Mouse (Mus musculus) hindbrain, postnatal 0 days (tissue): ENCODE data around the gene Parp4. TPM values are rescaled to one million over a fixed set of nuclear protein-coding genes. Genes with fewer than 3 reads are reported as not detected.

Source experiments
- ATAC-seq: fragments of 200-750 bp; cut with Nextera tagmentation; 2 replicates; pipeline ENCODE4 v1.8.0; 2017; ENCODE audit warnings: mild to moderate bottlenecking, moderate TSS enrichment, moderate library complexity
- DNase-seq: peaks from one replicate; pipeline ENCODE4 v3.0.0-alpha.2; 2015; ENCODE audit warnings: low spot score
- H3K27ac ChIP-seq: fragments of 300-500 bp; sonication (generic); 2 replicates; pipeline ENCODE4 v1.5.1; 2014; ENCODE audit warnings: mild to moderate bottlenecking
- H3K27me3 ChIP-seq: fragments of 300-500 bp; sonication (generic); 2 replicates; pipeline ENCODE4 v1.6.1; 2014; ENCODE audit warnings: low read length, mixed read lengths; ENCODE audit not compliant: insufficient read depth
- H3K36me3 ChIP-seq: fragments of 300-500 bp; sonication (generic); 2 replicates; pipeline ENCODE4 v1.6.1; 2014; ENCODE audit warnings: low read length, mixed read lengths; ENCODE audit not compliant: insufficient read depth
- H3K4me1 ChIP-seq: fragments of 300-500 bp; sonication (generic); 2 replicates; pipeline ENCODE4 v1.6.1; 2014; ENCODE audit warnings: antibody characterized with exemption, low read length, mixed read lengths; ENCODE audit not compliant: insufficient read depth
- H3K4me2 ChIP-seq: fragments of 300-500 bp; sonication (generic); 2 replicates; pipeline ENCODE4 v1.6.1; 2014; ENCODE audit warnings: low read depth, mild to moderate bottlenecking, low read length, moderate library complexity, mixed read lengths
- H3K4me3 ChIP-seq: fragments of 300-500 bp; sonication (generic); 2 replicates; pipeline ENCODE4 v1.5.1; 2014; ENCODE audit warnings: low read length
- H3K9ac ChIP-seq: fragments of 300-500 bp; sonication (generic); replicated peaks from 2 replicates; pipeline ENCODE4 v1.6.1; 2014; ENCODE audit warnings: mild to moderate bottlenecking, low read length, moderate library complexity, mixed read lengths
- H3K9me3 ChIP-seq: fragments of 300-500 bp; sonication (generic); 2 replicates; pipeline ENCODE4 v1.6.1; 2016; ENCODE audit warnings: low read length, mixed read lengths
- CTCF ChIP-seq: IDR thresholded peaks from 2 replicates; pipeline ENCODE4 v1.5.1; 2016; ENCODE audit warnings: antibody characterized with exemption, control low read depth, low read depth
- WGBS: fragments of 180-500 bp; shearing (Covaris S2); extraction: QIAGEN DNeasy Blood & Tissue Kit; methylation state at CpG from one replicate; pipeline ENCODE4 v1.1.7; 2014; 5-methylcytosine and 5-hydroxymethylcytosine counted together
- polyA plus RNA-seq: library from polyadenylated mRNA; unstranded; fragments of >200 nt; fragmentation: Nextera tagmentation; extraction: Ambion mirVana; gene quantifications from 2 replicates; pipeline ENCODE4 v1.2.1, GENCODE M21; 2015
- total RNA-seq: library from RNA; depleted of rRNA; stranded (reverse); fragments of >200 nt; gene quantifications from 2 replicates; pipeline ENCODE4 v1.2.3, GENCODE M21; 2014

Gene Parp4
- total and polyA plus RNA-seq, 2 experiments from 2014 or later = 0.78 to 1.6 TPM

- no peaks in the 10 kb centered on the region for H3K27me3 ChIP-seq
- H3K9ac ChIP-seq = no peak overlapping the region
- no peaks in the 10 kb centered on the region for H3K9me3 ChIP-seq
- no peak for TF ChIP-seq CTCF
- H3K36me3 ChIP-seq = no peaks in the 10 kb centered on the region
- H3K27ac ChIP-seq = no peak overlapping the region
- ATAC-seq = no peak
- H3K4me2 ChIP-seq = no peak overlapping the region
- no peak for DNase-seq
- H3K4me3 ChIP-seq = no peak overlapping the region
- no peaks in the 10 kb centered on the region for H3K4me1 ChIP-seq
- WGBS = 87% methylated on average over 3 of the region's 3 CpGs
These were observed 52.9 kb downstream of the Parp4 start for GRCm38 (mm10) chr14:56628336-56628735.

- WGBS = 98% methylated on average over 2 of the region's 2 CpGs
- ATAC-seq (no peak), DNase-seq (no peak)
- TF ChIP-seq CTCF = no peak
- Histone ChIP-seq H3K36me3 (no peaks in the 10 kb centered on the region), H3K4me2 (no peak overlapping the region), H3K9me3 (no peaks in the 10 kb centered on the region), H3K27ac (no peak overlapping the region), H3K4me1 (no peaks in the 10 kb centered on the region), H3K4me3 (no peak overlapping the region), H3K9ac (no peak overlapping the region), H3K27me3 (no peaks in the 10 kb centered on the region)
These were observed 55.7 kb downstream of the Parp4 start for GRCm38 (mm10) chr14:56631109-56631508.

GRCm38 (mm10) chr14:56647206-56647605 is 71.8 kb downstream of the Parp4 start:
- no peak for ATAC-seq
- H3K4me3 ChIP-seq = no peak overlapping the region
- H3K4me2 ChIP-seq = no peak overlapping the region
- WGBS = 65% methylated on average over 7 of the region's 7 CpGs
- H3K27me3 ChIP-seq = no peaks in the 10 kb centered on the region
- no peak overlapping the region for H3K27ac ChIP-seq
- no peaks in the 10 kb centered on the region for H3K36me3 ChIP-seq
- no peaks in the 10 kb centered on the region for H3K4me1 ChIP-seq
- no peaks in the 10 kb centered on the region for H3K9me3 ChIP-seq
- DNase-seq = no peak
- no peak for TF ChIP-seq CTCF
- no peak overlapping the region for H3K9ac ChIP-seq

DNA sequence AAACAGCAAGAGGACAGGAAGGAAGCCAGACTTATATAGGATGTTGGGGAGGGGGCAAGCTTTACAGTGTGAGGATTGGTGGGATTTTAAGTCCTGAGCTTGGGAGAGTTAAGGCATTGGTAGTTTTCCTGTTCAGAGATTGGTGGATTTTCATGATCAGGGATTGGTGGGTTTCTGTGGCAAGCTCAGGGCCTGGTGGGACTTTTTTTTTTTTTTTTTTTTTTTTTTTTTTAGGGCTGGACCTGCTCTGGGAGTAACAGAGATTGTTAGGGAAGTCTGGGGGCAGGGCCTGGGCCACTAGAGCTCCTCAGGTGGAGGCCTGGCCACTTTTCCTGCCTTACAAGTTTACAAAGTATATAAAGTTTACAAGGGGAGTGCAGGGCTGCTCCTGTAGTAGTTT is 74.0 kb downstream of the Parp4 start:
- Histone ChIP-seq H3K27me3 (no peaks in the 10 kb centered on the region), H3K9ac (no peak overlapping the region), H3K4me3 (no peak overlapping the region), H3K9me3 (0 out of 2 replicates have a peak, but pooled peaks cover 5% of the 10 kb centered on the region), H3K36me3 (no peaks in the 10 kb centered on the region; the same call in 1 of the 2 replicates), H3K4me1 (no peaks in the 10 kb centered on the region), H3K4me2 (no peak overlapping the region), H3K27ac (no peak overlapping the region)
- ATAC-seq (no peak), DNase-seq (no peak)
- TF ChIP-seq CTCF = no peak

- Histone ChIP-seq H3K9ac (no peak overlapping the region), H3K4me2 (no peak overlapping the region), H3K9me3 (no peaks in the 10 kb centered on the region), H3K27me3 (no peaks in the 10 kb centered on the region), H3K36me3 (no peaks in the 10 kb centered on the region), H3K4me1 (peaks cover 11% of the 10 kb centered on the region; the same call in 1 of the 2 replicates), H3K27ac (no peak overlapping the region), H3K4me3 (no peak overlapping the region)
- 69% methylated on average over 5 of the region's 5 CpGs for WGBS
- DNase-seq (no peak), ATAC-seq (no peak)
- TF ChIP-seq CTCF = no peak
These were observed 90.2 kb downstream of the Parp4 start for GRCm38 (mm10) chr14:56665651-56666050.

DNA sequence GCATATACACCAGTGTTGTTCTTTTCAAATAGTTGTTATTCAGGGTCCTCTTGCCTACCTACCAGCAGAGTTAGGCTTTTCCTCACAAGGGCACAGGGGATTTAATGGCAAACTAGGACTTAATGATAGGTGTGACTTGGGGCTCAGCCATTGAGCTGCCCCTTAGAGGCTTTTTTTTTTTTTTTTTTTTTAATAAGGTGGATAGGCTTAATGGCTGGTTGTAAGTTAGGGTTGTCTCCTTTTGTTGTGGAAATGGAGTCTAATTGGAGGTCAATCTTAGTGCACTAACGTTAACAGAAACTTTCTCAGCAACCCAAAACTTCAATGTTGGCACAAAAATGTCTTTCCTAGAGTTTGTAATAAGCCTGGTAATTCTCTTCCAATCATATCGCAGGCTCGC is 91.5 kb downstream of the Parp4 start:
- Histone ChIP-seq H3K4me1 (peaks cover 11% of the 10 kb centered on the region; the same call in 1 of the 2 replicates), H3K27me3 (no peaks in the 10 kb centered on the region), H3K27ac (no peak overlapping the region; the same call in 1 of the 2 replicates), H3K9ac (no peak overlapping the region), H3K9me3 (no peaks in the 10 kb centered on the region), H3K4me2 (peak overlapping the region; percentile 70), H3K4me3 (no peak overlapping the region), H3K36me3 (no peaks in the 10 kb centered on the region)
- WGBS = 83% methylated on average over 3 of the region's 3 CpGs
- DNase-seq (no peak), ATAC-seq (no peak)
- no peak for TF ChIP-seq CTCF

GRCm38 (mm10) chr14:56667969-56668802 is 92.8 kb downstream of the Parp4 start, which contains the start of gene Mphosph8:
Gene Mphosph8, plus strand, starts transcription at chr14:56668248.
- Histone ChIP-seq H3K4me3 (peak within 1 kb of the TSS; percentile 96), H3K4me1 (peaks cover 11% of the 10 kb centered on the region; the same call in 1 of the 2 replicates), H3K27ac (peak within 1 kb of the TSS; percentile 90), H3K9ac (peak within 1 kb of the TSS; percentile 77), H3K9me3 (no peaks in the 10 kb centered on the region), H3K4me2 (peak within 1 kb of the TSS; percentile 87), H3K27me3 (no peaks in the 10 kb centered on the region), H3K36me3 (peaks cover 6% of the 10 kb centered on the region; the same call in 1 of the 2 replicates)
- WGBS = 1% methylated on average over 70 of the region's 70 CpGs
- ATAC-seq (peak; percentile 100), DNase-seq (peak; percentile 100)
- no peak for TF ChIP-seq CTCF
